Mouse (Mus musculus) G1E (cell line): ENCODE results near the gene Efcab9. TPM values are rescaled to one million over a fixed set of nuclear protein-coding genes. Genes with fewer than 3 reads are reported as not detected.

Experiments used
- ATAC-seq: 2 replicates; pipeline ENCODE4 v1.8.0; 2016; ENCODE audit warnings: mild to moderate bottlenecking; ENCODE audit not compliant: insufficient number of reproducible peaks, poor library complexity, low FRiP score, severe bottlenecking; ENCODE audit errors: extremely low read depth
- DNase-seq: peaks from one replicate; pipeline ENCODE4 v3.0.0; 2012; ENCODE audit warnings: low spot score
- H3K27me3 ChIP-seq: 2 replicates; pipeline ENCODE4 v1.6.1; 2012; ENCODE audit warnings: mild to moderate bottlenecking, low read length, inconsistent platforms; ENCODE audit not compliant: insufficient read depth
- H3K36me3 ChIP-seq: replicated peaks from 2 replicates; pipeline ENCODE3; 2012; ENCODE audit warnings: mild to moderate bottlenecking, inconsistent platforms
- H3K4me1 ChIP-seq: 2 replicates; pipeline ENCODE4 v1.6.1; 2012; ENCODE audit warnings: low read depth, low read length, inconsistent platforms, mixed read lengths; ENCODE audit not compliant: insufficient read depth
- H3K4me3 ChIP-seq: 2 replicates; pipeline ENCODE4 v1.5.1; 2012; ENCODE audit warnings: low read depth, mild to moderate bottlenecking, inconsistent platforms, low read length, moderate library complexity, mixed read lengths
- H3K9me3 ChIP-seq: replicated peaks from 2 replicates; pipeline ENCODE4 v1.6.1; 2012; ENCODE audit warnings: inconsistent platforms
- CTCF ChIP-seq: IDR thresholded peaks from 2 replicates; pipeline ENCODE4 v1.5.1; 2012; ENCODE audit warnings: low read depth, low read length, inconsistent platforms, mixed read lengths
- GATA1 ChIP-seq: IDR thresholded peaks from 2 replicates; pipeline ENCODE4 v1.6.1; 2012; ENCODE audit warnings: borderline replicate concordance, low read length, inconsistent platforms, mixed read lengths
- GATA2 ChIP-seq: IDR thresholded peaks from 2 replicates; pipeline ENCODE4 v1.6.1; 2012; ENCODE audit warnings: low read depth, low read length, inconsistent platforms, borderline replicate concordance
- POLR2AphosphoS5 ChIP-seq: IDR thresholded peaks from 2 replicates; pipeline ENCODE4 v1.6.1; 2012; ENCODE audit warnings: low read depth, low read length, inconsistent platforms; ENCODE audit not compliant: insufficient replicate concordance
- TAL1 ChIP-seq: conservative IDR thresholded peaks from 2 replicates; pipeline ENCODE4 v1.6.1; 2012; ENCODE audit warnings: low read depth, low read length, inconsistent platforms, mixed read lengths
- polyA plus RNA-seq: library from polyadenylated mRNA; stranded (reverse); fragments of >175 nt; gene quantifications from 2 replicates; pipeline ENCODE4 v1.2.3, GENCODE M21; 2012
- total RNA-seq, 2 experiments: library from RNA; stranded (forward) in 1 of 2; stranded (reverse) in 1 of 2; fragments of 200-1000 nt in 1 of 2; fragments of >200 nt in 1 of 2; fragmentation: Nextera tagmentation in 1 of 2; gene quantifications; 2 replicates each; pipeline ENCODE4 v1.2.3; 2014 to 2017

Gene Efcab9
- total and polyA plus RNA-seq, 3 experiments, result 1.4 to 5.5 TPM; not detected in 1

GRCm38 (mm10) chr11:32573669-32574068, 41.8 kb upstream of the Efcab9 start:
- Histone ChIP-seq H3K4me1 (peaks cover 7% of the 10 kb centered on the region), H3K27me3 (peaks cover 2% of the 10 kb centered on the region; the same call in 1 of the 2 replicates), H3K36me3 (peaks cover 63% of the 10 kb centered on the region), H3K4me3 (no peak overlapping the region), H3K9me3 (no peaks in the 10 kb centered on the region)
- DNase-seq (no peak), ATAC-seq (no peak)
- TF ChIP-seq GATA2, result no peak
- TF ChIP-seq CTCF, result no peak

GRCm38 (mm10) chr11:32571103-32571502, 39.2 kb upstream of the Efcab9 start:
- H3K36me3 ChIP-seq, result peaks cover 63% of the 10 kb centered on the region
- ATAC-seq (no peak), DNase-seq (no peak)
- H3K27me3 ChIP-seq, result peaks cover 2% of the 10 kb centered on the region; the same call in 1 of the 2 replicates
- no peak for TF ChIP-seq TAL1
- TF ChIP-seq GATA2, result no peak
- no peak for TF ChIP-seq GATA1
- no peak for TF ChIP-seq POLR2AphosphoS5
- TF ChIP-seq CTCF, result no peak
- peaks cover 17% of the 10 kb centered on the region for H3K4me1 ChIP-seq
- H3K9me3 ChIP-seq, result no peaks in the 10 kb centered on the region
- no peak overlapping the region for H3K4me3 ChIP-seq

GRCm38 (mm10) chr11:32568637-32569293, 36.9 kb upstream of the Efcab9 start:
- Histone ChIP-seq H3K4me1 (peaks cover 40% of the 10 kb centered on the region), H3K4me3 (no peak overlapping the region), H3K9me3 (no peaks in the 10 kb centered on the region), H3K36me3 (peaks cover 51% of the 10 kb centered on the region), H3K27me3 (peaks cover 2% of the 10 kb centered on the region; the same call in 1 of the 2 replicates)
- no peak for DNase-seq
- ATAC-seq, result no peak
- TF ChIP-seq GATA1 (no peak), CTCF (no peak), TAL1 (no peak), GATA2 (no peak)

- Histone ChIP-seq H3K4me3 (no peak overlapping the region), H3K27me3 (peaks cover 2% of the 10 kb centered on the region; the same call in 1 of the 2 replicates), H3K9me3 (no peaks in the 10 kb centered on the region), H3K4me1 (peaks cover 47% of the 10 kb centered on the region), H3K36me3 (peaks cover 50% of the 10 kb centered on the region)
- DNase-seq (no peak), ATAC-seq (no peak)
- TF ChIP-seq CTCF (no peak), POLR2AphosphoS5 (no peak), GATA1 (no peak), GATA2 (no peak), TAL1 (no peak)
These were observed 36.2 kb upstream of the Efcab9 start for GRCm38 (mm10) chr11:32568060-32568459.

- H3K4me1 ChIP-seq, result peaks cover 54% of the 10 kb centered on the region
- no peak overlapping the region for H3K4me3 ChIP-seq
- DNase-seq, result no peak
- no peak for ATAC-seq
- TF ChIP-seq GATA2 (no peak), GATA1 (no peak), POLR2AphosphoS5 (no peak), TAL1 (no peak), CTCF (no peak)
- H3K9me3 ChIP-seq, result no peaks in the 10 kb centered on the region
- peaks cover 43% of the 10 kb centered on the region for H3K36me3 ChIP-seq
- H3K27me3 ChIP-seq, result peaks cover 2% of the 10 kb centered on the region; the same call in 1 of the 2 replicates
These were observed 35.3 kb upstream of the Efcab9 start for GRCm38 (mm10) chr11:32567000-32567855.

GRCm38 (mm10) chr11:32566184-32566583, 34.3 kb upstream of the Efcab9 start:
- DNase-seq (no peak), ATAC-seq (no peak)
- Histone ChIP-seq H3K36me3 (peaks cover 46% of the 10 kb centered on the region), H3K27me3 (no peaks in the 10 kb centered on the region), H3K4me1 (peaks cover 62% of the 10 kb centered on the region), H3K9me3 (no peaks in the 10 kb centered on the region), H3K4me3 (no peak overlapping the region)
- no peak; the same call in 1 of the 2 replicates for TF ChIP-seq TAL1
- TF ChIP-seq CTCF, result no peak
- TF ChIP-seq GATA2, result no peak
- TF ChIP-seq POLR2AphosphoS5, result no peak
- TF ChIP-seq GATA1, result no peak
